Mouse (Mus musculus) spleen, postnatal 36 days (tissue): Measurements from ENCODE around the gene Fgfr2.

Experiments
- DNase-seq, 2 experiments: peaks; one replicate each; pipeline ENCODE4 v3.0.0; 2022; ENCODE audit warnings: low spot score in 2 of 2, mixed read lengths in 1 of 2

Gene Fgfr2

DNA sequence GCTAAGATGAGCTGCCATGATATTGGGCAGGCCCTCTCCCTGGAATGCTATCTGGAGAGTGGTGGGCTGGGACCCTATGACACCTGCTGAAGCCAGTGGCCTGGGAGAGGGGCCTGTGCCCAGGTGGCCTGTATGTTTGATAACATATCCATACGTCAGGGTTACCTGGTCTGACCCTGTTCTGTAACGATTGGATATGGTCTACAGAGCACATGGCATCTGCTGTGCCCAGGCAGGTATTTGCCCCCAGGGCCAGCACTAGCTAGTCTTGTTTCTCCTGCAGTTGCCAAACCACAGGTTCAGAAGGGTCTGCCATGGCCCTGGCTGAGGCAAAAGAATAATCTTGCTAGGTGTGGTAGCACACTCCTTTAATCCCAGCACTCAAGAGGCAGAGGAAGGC, 429.6 kb downstream of the Fgfr2 start:
- DNase-seq, result no peak

DNA sequence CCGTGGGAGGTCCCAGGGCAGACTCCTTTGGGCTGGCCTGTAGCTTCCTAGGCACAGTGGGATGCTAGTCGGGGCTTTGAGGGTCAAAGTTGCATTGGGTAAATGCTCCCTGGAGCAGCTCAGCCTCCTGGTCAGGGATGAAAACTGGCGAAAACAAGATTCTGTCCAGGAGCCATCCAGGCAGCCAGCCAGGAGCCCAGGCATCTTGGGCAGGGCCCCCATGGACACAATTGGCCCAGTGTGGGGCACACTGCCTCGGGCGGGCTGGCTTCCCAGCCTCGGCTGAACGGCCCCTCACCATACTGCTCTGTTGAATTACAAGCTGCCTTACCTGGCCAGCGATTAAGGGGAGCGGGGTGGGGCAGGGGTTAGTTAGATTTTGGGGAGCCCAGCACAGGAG, 430.4 kb downstream of the Fgfr2 start:
- no peak for DNase-seq

DNA sequence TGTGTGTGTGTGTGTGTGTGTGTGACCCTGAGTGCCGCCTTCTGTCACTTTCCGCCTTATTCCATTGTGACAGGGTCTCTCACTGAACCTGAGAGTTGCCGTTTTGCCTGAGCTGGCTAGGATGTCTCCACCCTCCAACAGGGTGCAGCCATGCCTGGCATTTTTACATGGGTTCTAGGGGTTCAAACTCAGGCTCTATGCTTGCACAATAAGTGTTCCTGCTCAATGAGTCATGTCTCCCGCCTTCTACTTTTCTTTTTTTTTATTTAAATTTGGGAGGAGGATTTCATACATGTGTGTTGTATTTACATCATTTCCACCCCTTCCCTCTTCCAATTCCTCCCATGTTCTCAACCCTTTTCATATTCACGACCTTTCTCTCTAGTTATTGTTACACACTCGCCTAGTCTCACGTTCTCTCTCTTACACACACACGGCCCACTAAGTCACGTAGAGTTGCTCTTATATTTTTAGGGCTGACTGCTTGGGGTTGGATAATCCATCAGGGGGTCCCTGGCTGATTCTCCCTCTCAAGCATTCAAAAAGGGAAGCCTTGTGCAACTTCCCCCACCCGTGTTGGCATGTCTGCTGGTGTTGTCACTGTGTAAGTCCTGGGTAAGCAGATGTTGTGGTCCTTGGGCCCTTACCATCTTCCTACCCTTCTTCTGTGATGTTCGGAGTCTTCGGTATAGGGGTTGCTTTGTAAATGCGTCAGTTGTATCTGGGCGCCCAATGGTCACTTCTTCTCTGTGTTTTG, 432.3 kb downstream of the Fgfr2 start:
- DNase-seq, result no peak

DNA sequence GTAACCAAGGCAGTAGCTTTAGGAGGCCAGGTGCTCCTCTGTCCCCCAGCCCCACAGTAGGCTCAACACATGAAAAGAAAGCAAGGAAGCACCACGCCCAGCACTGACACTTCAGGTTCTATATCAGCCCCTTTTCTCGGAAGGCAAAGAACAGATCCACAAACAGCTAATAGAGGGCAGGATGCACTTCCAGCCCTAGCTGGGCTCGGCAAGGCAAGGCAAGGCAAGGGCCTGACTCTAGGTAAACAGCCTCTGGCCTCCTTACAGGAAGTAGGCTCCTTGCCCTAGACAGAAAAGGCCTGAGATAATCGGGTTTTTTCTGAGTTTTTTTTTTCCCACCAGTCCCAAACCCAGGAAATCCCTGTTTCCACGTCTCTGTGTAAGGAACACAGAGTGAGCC, 433.4 kb downstream of the Fgfr2 start:
- DNase-seq, result no peak

DNA sequence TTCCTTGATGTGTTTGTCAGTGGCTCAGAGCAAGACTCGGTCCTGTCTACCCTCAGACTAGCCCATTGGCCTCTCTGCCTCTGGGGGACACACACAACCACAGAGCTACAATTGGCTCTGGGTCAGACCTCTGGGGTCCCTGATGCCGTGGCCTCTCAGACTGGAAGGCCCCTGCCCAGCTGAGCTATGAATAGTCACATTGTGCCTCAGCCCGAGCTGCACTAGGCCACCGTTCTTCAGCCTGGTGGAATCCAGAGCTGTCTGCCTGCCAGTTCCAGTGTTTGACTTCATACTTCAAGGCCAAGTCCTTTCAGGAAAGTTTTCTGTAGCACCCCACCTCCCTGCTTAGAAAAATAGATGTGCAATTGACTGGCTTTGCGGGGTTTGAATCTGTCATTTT, 434.4 kb downstream of the Fgfr2 start:
- no peak for DNase-seq

DNA sequence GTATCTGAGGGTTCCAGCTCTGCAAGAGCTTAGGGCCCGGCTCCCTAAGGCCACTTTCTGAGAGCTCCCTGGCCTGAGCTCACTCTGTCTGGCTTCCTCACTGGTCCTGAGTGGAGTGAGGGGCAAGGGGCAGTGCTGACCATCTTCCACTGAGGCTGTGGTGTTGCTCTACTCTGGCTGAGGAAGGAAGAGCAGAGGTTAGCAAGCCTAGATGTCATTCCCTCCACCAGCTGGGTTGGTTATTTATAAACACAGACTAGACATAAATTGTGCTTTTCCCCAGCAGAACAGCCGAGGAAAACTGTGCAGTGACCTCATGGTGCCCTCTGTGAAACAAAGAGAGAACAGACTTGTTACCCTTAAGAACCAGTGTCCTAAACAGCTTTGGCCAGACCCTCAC, 435.3 kb downstream of the Fgfr2 start:
- DNase-seq, result no peak

DNA sequence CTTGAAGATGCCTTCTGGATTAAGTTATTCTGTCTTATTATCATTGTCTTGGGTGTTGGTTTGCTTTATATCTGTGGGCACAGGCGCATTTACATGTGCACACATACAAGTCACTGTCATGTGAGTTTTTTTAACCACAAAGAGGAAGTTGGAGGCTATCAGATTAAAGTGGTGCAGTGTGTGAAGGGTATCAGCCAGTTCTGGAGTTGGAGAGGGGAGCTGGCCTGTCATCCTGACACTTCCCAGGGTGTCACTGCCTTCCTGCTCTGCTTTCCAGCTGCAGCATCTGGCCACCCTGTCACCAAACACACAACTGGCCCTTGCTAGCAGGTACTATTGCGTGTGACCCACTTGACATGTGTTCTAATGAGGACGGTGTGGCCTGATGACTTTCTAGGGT, 436.6 kb downstream of the Fgfr2 start:
- DNase-seq, result peak; percentile 56 to 69

DNA sequence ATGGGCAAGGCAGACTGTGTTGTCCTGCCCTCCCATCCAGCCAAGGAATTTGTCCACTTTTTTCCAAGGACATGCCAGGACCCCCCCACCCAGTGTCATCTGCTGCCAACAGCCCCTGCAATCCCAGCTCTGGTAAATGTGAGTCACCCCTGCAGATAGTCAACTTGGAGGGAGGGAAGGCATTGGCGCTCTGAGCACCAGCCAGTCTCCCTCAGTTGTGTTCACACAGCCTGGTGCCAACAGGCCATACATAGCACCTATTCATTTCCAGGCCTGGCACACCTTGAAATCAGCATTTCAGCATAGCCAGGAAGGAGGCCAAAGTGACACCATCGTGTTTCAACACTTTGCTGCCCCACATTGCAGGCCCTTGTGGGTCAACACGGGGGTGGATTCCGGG, 439.2 kb downstream of the Fgfr2 start:
- DNase-seq, result no peak

DNA sequence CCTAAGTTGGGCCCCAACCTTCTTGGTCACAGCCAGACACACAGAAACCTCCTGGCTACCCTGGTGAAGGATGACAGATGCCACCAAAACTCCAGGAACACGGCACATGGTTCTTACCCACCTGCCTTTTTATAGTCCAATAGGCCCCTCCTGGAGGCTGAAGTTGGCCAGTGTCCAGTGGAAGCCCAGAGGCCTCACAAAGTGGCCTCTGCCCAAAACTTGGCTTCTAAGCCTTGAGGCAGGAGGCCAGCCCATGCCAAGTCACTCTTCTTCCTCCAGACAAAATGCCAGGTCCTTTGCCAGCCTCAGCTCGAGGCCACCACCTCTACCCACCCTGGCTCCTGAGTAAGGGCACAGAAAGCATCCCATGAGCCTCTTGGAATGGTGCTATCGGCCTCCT, 440.2 kb downstream of the Fgfr2 start:
- DNase-seq, result no peak

DNA sequence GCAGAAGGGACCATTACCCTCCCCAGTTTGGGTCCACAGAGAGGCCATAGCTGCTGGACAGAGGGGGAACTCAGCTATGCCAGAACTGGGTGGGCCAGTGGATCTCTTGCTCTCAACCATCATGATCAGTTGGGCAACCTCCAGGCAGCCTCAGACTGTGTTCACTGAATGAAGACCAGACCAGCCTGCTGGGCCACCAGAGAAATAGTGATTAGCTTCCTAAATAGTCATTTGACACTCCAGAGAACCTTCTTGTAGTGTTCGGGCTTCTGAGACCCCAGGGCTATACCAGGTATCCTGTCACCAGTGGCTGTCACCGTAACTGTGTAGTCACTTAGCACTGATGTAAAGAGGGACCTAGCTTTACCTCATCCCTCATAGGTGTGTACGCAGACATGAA, 440.8 kb downstream of the Fgfr2 start:
- DNase-seq, result no peak

DNA sequence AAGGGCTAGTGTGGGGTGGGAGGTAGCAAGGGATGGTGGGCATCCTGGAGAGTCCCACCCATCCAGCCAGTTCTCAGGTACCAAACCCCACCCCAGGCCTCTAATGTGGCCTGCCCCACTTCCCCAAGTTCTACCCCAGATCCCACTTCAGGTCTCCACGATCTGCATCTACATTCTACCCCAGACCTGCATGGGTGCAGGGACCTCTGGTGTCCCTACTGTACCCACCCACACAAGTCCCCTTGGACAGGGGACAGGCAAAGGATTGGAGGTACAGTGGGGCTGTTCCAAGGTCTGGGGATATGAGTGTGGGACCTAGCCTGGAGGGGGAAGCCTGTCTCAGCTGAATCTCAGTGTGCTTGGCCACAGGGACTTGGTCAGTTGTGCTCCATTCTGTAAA, 441.3 kb downstream of the Fgfr2 start:
- no peak for DNase-seq

DNA sequence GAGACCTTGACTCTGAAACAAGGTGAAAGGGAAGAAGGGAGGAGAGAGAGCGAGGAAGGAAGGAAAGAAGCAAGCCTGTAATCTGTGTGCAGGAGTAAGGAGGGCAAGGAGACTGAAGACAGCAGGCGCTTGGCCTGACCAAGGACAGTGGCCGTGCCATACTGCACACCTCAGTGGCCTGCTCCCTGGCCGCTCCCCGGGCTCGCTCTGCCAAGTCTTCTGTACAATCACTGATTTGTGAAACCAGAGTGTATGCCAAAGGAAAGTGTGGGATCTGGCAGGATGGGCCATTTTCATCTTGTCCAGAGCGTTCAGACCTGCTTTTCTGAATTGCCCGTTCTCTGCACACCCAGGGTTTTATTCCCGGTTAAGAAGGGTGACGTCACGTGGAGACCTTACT, 441.9 kb downstream of the Fgfr2 start:
- DNase-seq, result no peak

DNA sequence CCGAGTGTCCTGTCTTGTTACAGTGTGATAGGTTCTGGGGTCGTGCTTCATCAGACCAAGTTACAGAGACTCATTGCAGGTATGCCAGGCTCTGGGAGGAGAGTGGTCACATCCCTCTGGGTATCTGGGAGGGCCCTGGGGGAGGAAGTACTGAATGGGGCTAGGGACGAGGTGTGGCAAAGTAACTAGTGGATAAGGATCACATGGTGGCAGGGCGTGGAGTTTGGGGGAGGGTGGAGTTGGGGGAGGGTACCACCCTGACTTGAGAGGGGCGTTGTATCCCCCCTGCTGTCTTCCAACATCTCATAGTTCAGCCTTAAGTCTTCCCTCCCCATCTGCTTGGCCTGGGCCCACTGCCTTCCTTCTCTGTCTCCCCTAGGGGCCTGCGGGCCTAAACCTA, 443.6 kb downstream of the Fgfr2 start:
- DNase-seq, result no peak

DNA sequence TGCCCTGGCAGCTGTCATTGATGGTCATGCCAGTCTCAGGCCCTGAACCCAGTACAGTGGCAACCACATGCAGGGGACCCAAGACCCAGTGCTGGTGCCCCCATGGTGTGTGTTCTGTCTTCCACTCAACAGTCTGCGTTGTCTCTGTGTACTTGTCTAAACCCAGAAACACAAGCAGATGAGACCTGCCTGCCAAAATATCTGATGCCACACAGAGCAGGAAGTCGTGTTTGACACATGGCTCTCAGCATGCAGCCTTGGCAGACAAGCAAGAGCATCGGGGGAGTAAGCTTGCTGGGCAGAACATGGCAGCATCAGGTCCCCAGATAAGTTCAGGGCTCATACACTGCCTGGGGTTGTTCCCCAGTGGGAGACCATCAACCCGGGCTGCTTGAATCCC, 444.0 kb downstream of the Fgfr2 start:
- no peak for DNase-seq

DNA sequence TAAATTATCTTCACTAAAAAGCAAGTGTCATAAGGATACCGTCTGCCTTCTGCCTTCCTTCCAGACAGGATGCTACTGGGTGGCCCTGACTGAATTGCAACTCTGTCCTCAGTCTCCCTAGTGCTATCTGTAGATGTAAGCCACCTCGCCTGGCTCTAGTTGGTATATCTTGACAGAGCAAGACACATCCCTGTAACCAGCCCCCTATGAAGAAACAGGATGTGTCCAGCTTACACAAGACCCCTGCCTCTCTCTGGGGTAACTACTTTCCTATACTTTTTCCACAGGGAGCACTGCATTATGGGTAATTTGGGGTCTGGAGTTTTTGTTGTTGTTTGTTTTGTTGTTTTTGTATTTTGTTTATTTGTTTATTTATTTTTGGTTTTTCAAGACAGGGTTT, 447.2 kb downstream of the Fgfr2 start:
- no peak for DNase-seq

DNA sequence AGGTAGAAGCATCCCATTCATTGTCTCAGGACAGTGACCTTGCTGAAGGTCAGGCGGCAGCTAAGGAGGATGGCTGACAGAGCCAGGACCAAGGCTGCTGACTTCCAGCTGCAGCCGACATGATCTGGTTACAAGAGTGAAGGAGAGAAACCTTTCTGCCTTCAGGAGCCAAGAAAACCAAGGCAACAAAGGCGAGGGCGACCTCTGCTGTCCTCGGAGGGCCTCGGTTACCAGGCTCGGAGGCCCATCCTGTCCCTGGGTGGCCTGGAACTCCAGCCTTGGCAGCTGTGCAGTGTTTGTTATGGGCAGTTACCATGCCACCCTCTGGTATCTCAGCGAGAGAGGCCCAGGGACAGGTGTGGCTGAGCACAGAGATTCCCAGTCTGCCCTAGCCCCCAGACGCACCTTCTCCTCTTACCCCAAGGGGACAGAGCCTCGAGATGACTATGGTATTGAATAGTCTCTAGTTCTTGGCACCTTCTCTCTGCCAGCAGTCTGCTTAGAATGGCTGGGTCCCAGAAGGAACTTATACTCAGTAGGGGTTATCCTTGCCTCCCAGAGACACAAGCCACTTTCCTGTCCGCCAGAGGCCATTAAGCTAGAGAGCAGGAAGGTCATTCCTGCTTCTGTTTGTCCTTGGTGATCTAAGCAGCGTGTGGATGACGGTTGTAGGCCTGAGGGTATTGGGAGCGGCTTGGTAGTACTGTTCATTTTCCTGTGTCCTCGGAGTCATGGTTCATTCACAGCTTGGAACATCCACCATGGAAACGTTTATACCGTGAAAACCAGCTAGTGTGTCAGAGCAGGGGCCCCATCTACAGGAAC, 449.0 kb downstream of the Fgfr2 start:
- DNase-seq, result no peak

DNA sequence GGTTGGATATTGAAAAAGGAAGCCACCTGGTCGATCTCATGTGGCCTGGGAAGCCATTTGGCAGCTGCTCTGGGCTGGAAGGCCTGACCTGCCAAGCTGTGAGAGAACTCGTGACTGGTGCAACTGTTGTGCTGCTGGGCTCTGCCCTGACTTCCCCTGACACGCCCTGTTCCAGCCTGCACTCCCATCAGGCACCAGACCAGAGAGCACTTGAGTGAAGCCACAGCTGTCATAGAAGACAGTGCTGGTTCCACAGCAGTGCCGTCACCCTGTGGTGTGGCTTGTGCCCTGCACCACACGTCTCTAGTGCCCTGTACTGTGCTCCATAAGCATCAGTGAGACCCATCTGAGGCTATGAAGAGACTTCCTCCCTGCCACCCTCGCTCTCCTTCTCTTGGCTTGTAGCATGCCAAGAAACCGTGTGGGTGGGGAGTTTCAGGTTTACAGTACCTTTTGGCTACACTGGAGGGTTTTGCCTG, 450.6 kb downstream of the Fgfr2 start:
- DNase-seq, result peak; percentile 72

DNA sequence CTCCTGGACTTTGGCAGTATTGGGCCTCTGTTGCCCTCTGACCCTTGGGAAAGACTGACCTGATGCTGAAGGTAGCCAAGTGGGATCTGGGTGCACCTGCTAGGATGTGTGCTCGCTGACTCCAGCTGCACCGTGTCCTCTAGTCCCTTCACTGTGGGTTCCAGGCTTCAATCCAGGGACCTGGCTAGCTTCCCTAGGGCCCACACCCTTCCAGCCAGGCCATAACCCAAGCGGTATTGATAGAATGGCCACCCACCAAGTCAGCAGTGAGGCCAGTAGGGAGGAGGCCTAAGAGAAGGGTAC, 452.3 kb downstream of the Fgfr2 start:
- DNase-seq, result no peak

DNA sequence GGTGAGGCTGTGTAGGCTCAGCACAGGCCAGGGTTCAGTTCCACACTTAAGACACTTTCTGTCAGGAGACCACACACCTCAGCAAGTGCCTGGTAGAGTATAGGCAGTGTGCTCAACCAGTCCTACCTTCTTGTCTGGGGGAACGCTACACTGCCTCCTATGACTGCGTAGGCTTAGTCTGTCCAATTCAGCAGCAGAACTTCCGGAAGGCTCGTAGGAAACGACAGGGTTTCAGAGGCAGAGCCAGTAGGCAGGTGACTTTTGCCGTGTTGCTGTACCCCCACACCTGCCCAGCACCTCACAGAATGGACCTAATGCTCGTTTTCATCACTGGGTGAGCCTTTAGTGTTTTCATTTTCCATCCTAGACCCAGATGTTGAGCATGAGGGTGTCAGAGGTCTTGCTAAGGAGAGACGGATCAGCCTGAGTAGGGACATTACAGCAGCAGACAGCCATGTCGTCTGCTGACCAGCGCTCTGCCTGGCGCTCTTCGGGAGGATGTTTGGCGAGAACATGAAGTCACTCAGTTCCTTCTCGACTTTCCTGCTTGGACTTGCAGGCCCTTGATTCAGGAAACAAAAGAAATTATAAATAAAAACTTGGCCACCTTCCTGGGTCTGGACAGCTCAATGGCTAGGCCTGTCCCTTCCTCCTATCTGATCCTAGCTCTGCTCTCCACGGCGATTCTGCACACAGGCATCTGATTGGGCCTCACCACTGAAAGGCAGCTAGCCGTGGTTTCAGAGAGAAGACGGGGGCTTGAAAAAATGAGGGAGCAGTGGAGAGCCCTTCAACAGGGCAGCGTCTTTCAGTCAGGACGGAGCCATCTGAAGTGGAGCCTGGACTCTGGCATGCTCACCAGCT, 452.9 kb downstream of the Fgfr2 start:
- DNase-seq, result no peak

DNA sequence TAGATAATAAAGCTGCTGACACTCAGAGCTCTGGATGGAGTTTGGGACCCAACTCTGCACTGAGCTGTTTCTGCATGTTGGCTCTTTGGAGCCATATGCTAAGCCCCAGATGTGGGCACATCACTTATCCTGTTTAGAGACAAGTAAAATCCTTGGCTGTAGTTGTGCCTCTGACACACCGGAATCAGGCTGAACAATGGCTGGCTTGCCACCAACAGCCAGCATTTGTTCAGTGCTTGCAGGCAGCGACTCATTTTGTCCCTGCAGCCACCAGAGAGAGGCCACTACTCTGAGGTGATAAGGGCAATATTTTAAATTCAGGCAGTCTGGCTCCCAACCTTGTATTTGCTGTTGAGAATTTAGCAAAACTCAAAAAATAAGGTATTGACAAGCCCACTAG, 454.5 kb downstream of the Fgfr2 start:
- no peak for DNase-seq

DNA sequence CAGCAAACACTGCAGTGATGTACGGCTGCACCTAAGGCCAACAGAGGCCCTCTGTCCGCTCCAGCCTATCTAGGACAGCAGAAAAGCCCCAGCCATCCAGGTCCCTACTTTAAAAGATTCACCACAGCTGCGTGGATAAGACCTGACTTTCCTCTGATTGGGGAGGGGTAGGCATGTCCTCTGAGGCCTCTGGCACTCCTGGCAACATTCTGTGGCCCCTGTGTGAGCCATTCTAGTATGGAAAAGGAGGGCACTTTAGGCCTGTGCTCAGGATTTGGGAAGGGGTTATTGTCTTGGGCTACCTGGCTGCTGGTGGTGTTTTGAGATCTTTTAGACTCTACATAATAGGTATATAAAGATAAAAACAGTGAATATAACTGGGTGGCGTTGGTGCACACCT, 456.6 kb downstream of the Fgfr2 start:
- no peak for DNase-seq

DNA sequence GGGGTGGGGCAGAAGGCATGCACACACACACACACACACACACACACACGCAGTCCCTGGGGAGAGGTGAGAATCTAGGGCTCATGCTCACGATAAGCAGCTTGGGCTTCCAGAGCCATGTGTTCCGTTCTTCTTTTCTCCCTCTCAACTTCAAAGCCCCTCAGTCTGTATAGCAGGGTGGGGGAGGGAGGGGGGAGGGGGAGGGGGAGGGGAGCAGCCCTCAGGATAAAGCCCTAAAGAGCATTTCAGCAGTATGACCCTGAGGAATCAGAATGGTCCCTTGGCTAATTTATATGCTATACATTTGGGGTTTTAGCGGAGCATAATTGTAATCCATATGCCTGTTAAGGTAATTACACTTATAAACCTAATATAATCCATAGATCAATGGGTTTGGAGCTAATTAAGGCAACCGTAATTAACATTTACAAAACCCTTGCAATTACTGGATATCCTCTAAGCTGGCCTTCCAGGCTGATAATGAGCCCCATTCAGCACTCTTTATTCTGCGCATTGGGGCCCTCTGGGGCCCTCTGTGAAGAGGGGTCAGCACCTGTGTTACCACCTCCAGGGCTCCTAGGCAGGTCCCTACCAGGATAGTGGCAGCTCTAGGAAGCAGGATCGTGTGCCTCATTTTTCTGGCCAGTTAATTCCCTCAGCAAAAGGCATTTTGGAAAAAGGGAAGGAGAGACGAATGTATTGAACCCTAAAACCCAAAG, 457.3 kb downstream of the Fgfr2 start:
- no peak for DNase-seq
